Mouse (Mus musculus): Measurements from ENCODE around the gene Oprm1. TPM values are rescaled to one million over a fixed set of nuclear protein-coding genes. Genes with fewer than 3 reads are reported as not detected.
A peak's percentile ranks its signal among the peaks of the same experiment; 100 is the strongest.

Oprm1 gene
- polyA plus RNA-seq, 1 experiment from 2014 or later: 1.00 TPM

DNA sequence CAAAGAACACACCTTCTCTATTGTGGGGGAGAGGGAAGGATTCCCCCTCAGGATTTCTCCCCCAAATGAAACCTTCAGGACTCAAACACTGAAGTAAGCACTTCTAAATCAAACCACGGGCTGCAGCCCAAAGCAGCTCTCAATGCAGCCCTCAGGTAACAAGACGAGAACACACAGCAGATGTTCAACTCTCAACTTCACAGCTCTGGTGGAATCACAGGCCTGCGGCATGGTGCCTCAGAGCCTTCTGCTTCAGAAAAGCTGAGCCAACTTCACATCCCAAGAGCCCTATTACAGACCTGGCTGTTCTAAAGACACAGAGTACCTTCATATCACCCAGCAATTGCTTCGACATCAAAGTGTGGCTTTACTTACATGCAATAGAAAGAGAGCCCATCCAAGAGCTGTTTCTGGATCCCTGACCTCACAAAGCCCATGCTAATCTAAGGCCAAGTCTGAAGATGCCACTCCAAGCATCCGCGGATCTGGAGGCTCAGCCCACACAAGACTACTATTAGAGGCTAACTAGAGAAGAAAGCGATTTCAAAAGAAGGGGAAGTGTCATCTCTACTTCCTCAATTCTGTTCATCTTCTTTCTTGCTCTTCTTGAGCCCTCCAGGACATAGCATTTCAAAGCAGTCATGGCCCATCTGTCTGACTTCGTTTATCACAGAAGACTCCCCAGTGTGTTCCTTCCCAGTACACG, 305.6 kb downstream of the Oprm1 start:
- WGBS: 85% methylated on average over 9 of the region's 9 CpGs
- Histone ChIP-seq H3K4me1 (ENCODE audit: control insufficient read depth, insufficient read depth, low read length) (no peaks in the 10 kb centered on the region), H3K27me3 (ENCODE audit: control insufficient read depth, insufficient read depth, low read length) (no peaks in the 10 kb centered on the region), H3K4me3 (ENCODE audit: low read depth, low read length) (no peak overlapping the region), H3K4me2 (replicated peaks; ENCODE audit: low read depth, low read length) (no peak overlapping the region), H3K36me3 (ENCODE audit: control insufficient read depth, insufficient read depth, low read length) (no peaks in the 10 kb centered on the region), H3K27ac (ENCODE audit: low read length) (no peak overlapping the region), H3K9me3 (ENCODE audit: control insufficient read depth, low read depth, low read length) (no peaks in the 10 kb centered on the region), H3K9ac (replicated peaks; ENCODE audit: low read depth, low read length) (no peak overlapping the region)
- no peak for ATAC-seq (ENCODE audit: insufficient number of reproducible peaks, insufficient read depth, low FRiP score, low read depth)

DNA sequence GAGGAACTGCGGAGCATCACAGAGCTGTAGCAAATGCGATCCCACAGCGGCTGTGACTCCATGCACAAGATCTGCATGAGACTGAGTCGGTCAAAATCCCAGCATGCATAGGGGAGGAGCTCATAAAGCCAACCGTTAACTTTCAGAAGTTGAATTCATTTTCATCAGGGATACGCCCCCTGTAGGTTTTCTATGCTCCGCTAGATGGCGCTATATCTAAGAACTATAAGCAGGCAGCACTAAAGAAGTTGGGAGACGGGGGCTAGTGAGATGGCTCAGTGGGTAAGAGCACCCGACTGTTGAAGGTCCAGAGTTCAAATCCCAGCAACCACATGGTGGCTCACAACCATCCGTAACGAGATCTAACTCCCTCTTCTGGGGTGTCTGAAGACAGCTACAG, 310.3 kb downstream of the Oprm1 start:
- H3K36me3 ChIP-seq (ENCODE audit: control insufficient read depth, insufficient read depth, low read length): no peaks in the 10 kb centered on the region
- no peak overlapping the region for H3K4me2 ChIP-seq (replicated peaks; ENCODE audit: low read depth, low read length)
- no peak for ATAC-seq (ENCODE audit: insufficient number of reproducible peaks, insufficient read depth, low FRiP score, low read depth)
- WGBS: 72% methylated on average over 12 of the region's 12 CpGs
- no peaks in the 10 kb centered on the region for H3K9me3 ChIP-seq (ENCODE audit: control insufficient read depth, low read depth, low read length)
- H3K9ac ChIP-seq (replicated peaks; ENCODE audit: low read depth, low read length): no peak overlapping the region
- H3K4me3 ChIP-seq (ENCODE audit: low read depth, low read length): no peak overlapping the region
- no peaks in the 10 kb centered on the region for H3K27me3 ChIP-seq (ENCODE audit: control insufficient read depth, insufficient read depth, low read length)
- H3K4me1 ChIP-seq (ENCODE audit: control insufficient read depth, insufficient read depth, low read length): no peaks in the 10 kb centered on the region
- no peak overlapping the region for H3K27ac ChIP-seq (ENCODE audit: low read length)

DNA sequence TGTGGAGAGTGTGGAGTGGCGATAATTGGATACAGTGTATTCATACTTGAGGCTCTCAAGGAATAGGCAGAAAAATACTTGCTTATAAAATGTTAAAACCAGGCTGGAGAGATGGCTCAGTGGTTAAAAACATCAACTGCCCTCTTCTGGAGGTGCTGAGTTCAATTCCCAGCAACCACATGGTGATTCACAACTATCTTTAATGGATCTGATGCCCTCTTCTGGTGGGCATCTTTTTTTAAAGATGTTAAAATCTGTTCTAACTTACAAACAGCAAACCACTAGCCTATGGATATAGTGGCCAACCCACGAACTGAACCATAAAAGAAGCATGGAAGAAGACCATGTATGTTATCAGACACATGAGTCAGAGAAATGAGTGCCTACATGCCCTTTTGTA, 310.8 kb downstream of the Oprm1 start:
- H3K27ac ChIP-seq (ENCODE audit: low read length): no peak overlapping the region
- H3K9me3 ChIP-seq (ENCODE audit: control insufficient read depth, low read depth, low read length): no peaks in the 10 kb centered on the region
- no peak overlapping the region for H3K4me2 ChIP-seq (replicated peaks; ENCODE audit: low read depth, low read length)
- no peaks in the 10 kb centered on the region for H3K4me1 ChIP-seq (ENCODE audit: control insufficient read depth, insufficient read depth, low read length)
- ATAC-seq (ENCODE audit: insufficient number of reproducible peaks, insufficient read depth, low FRiP score, low read depth): no peak
- H3K9ac ChIP-seq (replicated peaks; ENCODE audit: low read depth, low read length): no peak overlapping the region
- no peaks in the 10 kb centered on the region for H3K36me3 ChIP-seq (ENCODE audit: control insufficient read depth, insufficient read depth, low read length)
- no peak overlapping the region for H3K4me3 ChIP-seq (ENCODE audit: low read depth, low read length)
- 90% methylated on average over 2 of the region's 2 CpGs for WGBS
- H3K27me3 ChIP-seq (ENCODE audit: control insufficient read depth, insufficient read depth, low read length): no peaks in the 10 kb centered on the region

DNA sequence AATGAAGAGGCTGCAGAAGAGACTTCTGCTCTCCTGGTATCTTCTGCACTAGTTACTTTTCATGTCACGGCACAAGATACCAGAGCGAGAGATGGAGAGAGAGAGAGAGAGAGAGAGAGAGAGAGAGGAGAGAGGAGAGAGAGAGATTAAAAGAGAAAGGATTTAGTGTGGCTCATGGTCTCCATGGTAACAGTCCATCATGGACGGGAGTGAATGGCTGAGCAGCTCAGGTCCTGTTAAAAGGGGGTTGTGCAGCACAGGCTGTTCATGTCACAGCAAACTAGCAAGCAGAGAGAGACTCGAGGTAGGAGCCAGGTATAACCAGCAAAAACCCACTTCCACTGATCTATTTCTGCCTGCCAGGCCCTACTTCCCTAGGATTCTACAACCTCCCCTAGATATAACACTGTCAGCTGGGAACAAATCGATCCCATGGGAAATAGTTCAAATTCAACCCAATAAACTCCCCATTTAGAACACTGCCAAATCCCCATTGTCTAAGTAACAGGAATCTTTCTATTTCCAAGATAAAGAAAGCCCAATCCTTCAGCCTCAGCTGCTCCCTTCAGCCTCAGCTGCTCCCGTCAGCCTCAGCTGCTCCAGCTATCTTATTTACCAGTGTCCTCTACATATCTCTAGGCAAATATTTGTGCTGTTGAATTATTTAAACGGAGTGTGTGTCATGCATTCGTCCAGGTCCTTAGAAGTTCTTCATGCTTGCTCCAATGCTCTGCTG, 312.0 kb downstream of the Oprm1 start:
- no peaks in the 10 kb centered on the region for H3K36me3 ChIP-seq (ENCODE audit: control insufficient read depth, insufficient read depth, low read length)
- no peak overlapping the region; the same call in 1 of the 2 replicates for H3K27ac ChIP-seq (ENCODE audit: low read length)
- no peak overlapping the region for H3K4me3 ChIP-seq (ENCODE audit: low read depth, low read length)
- no peak for ATAC-seq (ENCODE audit: insufficient number of reproducible peaks, insufficient read depth, low FRiP score, low read depth)
- WGBS: 56% methylated on average over 8 of the region's 8 CpGs
- H3K4me1 ChIP-seq (ENCODE audit: control insufficient read depth, insufficient read depth, low read length): no peaks in the 10 kb centered on the region
- no peak overlapping the region for H3K4me2 ChIP-seq (replicated peaks; ENCODE audit: low read depth, low read length)
- H3K9me3 ChIP-seq (ENCODE audit: control insufficient read depth, low read depth, low read length): no peaks in the 10 kb centered on the region
- no peak overlapping the region for H3K9ac ChIP-seq (replicated peaks; ENCODE audit: low read depth, low read length)
- H3K27me3 ChIP-seq (ENCODE audit: control insufficient read depth, insufficient read depth, low read length): no peaks in the 10 kb centered on the region

DNA sequence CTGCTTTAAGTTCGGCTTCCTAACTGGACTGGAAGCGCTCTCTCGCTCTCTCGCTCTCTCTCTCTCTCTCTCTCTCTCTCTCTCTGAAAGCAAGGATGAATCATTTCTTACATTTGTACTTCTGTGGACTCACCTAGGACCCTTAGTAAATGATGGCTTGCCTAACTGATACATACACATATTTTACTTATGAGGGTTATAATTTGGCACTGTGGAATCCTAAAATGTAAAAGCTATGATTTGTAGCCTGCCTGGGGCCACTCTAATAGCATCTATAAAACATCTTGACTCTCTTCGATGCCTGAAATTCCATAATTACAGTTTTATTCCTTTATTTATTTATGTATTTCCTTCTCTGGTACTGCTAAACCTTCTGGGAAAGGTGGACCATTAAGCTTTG, 312.6 kb downstream of the Oprm1 start:
- Histone ChIP-seq H3K27ac (ENCODE audit: low read length) (no peak overlapping the region; the same call in 1 of the 2 replicates), H3K36me3 (ENCODE audit: control insufficient read depth, insufficient read depth, low read length) (no peaks in the 10 kb centered on the region), H3K9me3 (ENCODE audit: control insufficient read depth, low read depth, low read length) (no peaks in the 10 kb centered on the region), H3K9ac (replicated peaks; ENCODE audit: low read depth, low read length) (no peak overlapping the region), H3K4me1 (ENCODE audit: control insufficient read depth, insufficient read depth, low read length) (no peaks in the 10 kb centered on the region), H3K27me3 (ENCODE audit: control insufficient read depth, insufficient read depth, low read length) (no peaks in the 10 kb centered on the region), H3K4me2 (replicated peaks; ENCODE audit: low read depth, low read length) (no peak overlapping the region), H3K4me3 (ENCODE audit: low read depth, low read length) (no peak overlapping the region)
- WGBS: 65% methylated on average over 5 of the region's 5 CpGs
- ATAC-seq (ENCODE audit: insufficient number of reproducible peaks, insufficient read depth, low FRiP score, low read depth): no peak

DNA sequence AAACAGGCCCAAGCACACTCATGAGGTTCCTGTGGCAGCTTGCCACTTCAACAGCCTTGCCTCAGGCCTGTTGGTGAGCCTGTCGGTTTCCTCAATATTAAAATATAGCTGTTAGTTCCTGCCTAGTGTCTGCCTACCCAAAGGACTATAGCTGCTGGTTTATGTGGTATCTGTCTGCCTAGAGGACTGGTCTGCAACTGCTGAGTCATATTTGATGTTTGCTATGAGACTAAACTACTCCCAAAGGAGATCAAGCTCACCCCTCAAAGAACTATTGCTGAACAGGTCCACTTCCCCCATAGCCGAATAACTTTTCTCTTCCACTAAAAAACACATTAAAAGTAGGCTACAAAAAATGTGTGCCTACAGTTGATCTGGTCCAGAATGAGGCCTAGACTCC, 315.9 kb downstream of the Oprm1 start:
- Histone ChIP-seq H3K27me3 (ENCODE audit: control insufficient read depth, insufficient read depth, low read length) (no peaks in the 10 kb centered on the region), H3K4me3 (ENCODE audit: low read depth, low read length) (no peak overlapping the region), H3K4me2 (replicated peaks; ENCODE audit: low read depth, low read length) (no peak overlapping the region), H3K9ac (replicated peaks; ENCODE audit: low read depth, low read length) (no peak overlapping the region), H3K4me1 (ENCODE audit: control insufficient read depth, insufficient read depth, low read length) (no peaks in the 10 kb centered on the region), H3K9me3 (ENCODE audit: control insufficient read depth, low read depth, low read length) (no peaks in the 10 kb centered on the region), H3K36me3 (ENCODE audit: control insufficient read depth, insufficient read depth, low read length) (no peaks in the 10 kb centered on the region), H3K27ac (ENCODE audit: low read length) (no peak overlapping the region)
- 91% methylated on average over 2 of the region's 2 CpGs for WGBS
- ATAC-seq (ENCODE audit: insufficient number of reproducible peaks, insufficient read depth, low FRiP score, low read depth): no peak

DNA sequence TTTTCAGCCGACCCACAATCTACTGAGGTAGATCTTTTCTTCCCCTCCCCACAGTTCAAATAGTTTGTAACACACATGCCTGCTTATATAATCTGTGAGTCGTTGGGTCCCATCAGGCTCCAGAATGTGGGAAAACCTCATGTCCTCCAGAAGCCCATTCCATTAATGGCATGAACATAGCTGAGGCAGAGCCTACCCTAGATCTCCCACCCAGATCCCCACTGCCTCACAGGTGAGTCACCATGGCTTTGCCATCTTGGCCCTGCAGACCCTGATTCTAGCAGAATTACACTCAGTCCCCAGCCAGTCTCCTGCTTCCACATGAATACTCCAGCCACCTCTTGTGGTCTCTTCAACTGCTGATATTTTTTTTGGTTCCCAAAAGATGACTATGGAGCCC, 317.4 kb downstream of the Oprm1 start:
- peak overlapping the region; percentile 21; the same call in 1 of the 2 replicates for H3K27ac ChIP-seq (ENCODE audit: low read length)
- no peak; the same call in 1 of the 2 replicates for ATAC-seq (ENCODE audit: insufficient number of reproducible peaks, insufficient read depth, low FRiP score, low read depth)
- H3K4me1 ChIP-seq (ENCODE audit: control insufficient read depth, insufficient read depth, low read length): no peaks in the 10 kb centered on the region
- no peak overlapping the region for H3K9ac ChIP-seq (replicated peaks; ENCODE audit: low read depth, low read length)
- 87% methylated on average over 2 of the region's 2 CpGs for WGBS
- H3K9me3 ChIP-seq (ENCODE audit: control insufficient read depth, low read depth, low read length): no peaks in the 10 kb centered on the region
- no peaks in the 10 kb centered on the region for H3K27me3 ChIP-seq (ENCODE audit: control insufficient read depth, insufficient read depth, low read length)
- H3K4me3 ChIP-seq (ENCODE audit: low read depth, low read length): no peak overlapping the region
- H3K4me2 ChIP-seq (replicated peaks; ENCODE audit: low read depth, low read length): no peak overlapping the region
- H3K36me3 ChIP-seq (ENCODE audit: control insufficient read depth, insufficient read depth, low read length): no peaks in the 10 kb centered on the region

DNA sequence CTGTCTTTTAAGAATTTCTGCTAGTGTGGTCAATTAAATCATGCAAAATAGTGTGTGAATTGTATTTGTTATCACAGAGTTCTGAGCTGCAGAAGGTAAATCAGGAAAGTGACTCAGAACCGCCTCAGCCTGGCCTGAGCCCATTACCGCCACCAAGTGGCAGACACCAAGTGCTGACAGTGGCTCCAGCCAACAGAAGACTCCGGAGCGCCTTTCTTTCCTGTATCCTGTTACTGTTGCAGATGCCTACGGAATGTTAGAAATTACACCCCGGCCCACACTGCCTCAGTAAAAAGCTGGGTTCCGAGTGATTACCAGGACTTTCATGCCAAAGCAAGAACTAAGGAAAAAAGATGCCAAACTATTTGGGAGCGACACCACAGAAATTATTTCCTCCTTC, 317.9 kb downstream of the Oprm1 start:
- Histone ChIP-seq H3K4me1 (ENCODE audit: control insufficient read depth, insufficient read depth, low read length) (no peaks in the 10 kb centered on the region), H3K4me3 (ENCODE audit: low read depth, low read length) (no peak overlapping the region), H3K27ac (ENCODE audit: low read length) (peak overlapping the region; percentile 78), H3K36me3 (ENCODE audit: control insufficient read depth, insufficient read depth, low read length) (no peaks in the 10 kb centered on the region), H3K4me2 (replicated peaks; ENCODE audit: low read depth, low read length) (peak overlapping the region; percentile 33), H3K27me3 (ENCODE audit: control insufficient read depth, insufficient read depth, low read length) (no peaks in the 10 kb centered on the region), H3K9me3 (ENCODE audit: control insufficient read depth, low read depth, low read length) (no peaks in the 10 kb centered on the region), H3K9ac (replicated peaks; ENCODE audit: low read depth, low read length) (no peak overlapping the region)
- 8% methylated on average over 8 of the region's 8 CpGs for WGBS
- ATAC-seq (ENCODE audit: insufficient number of reproducible peaks, insufficient read depth, low FRiP score, low read depth): peak; percentile 82

Data from stomach, embryonic 14.5 days (tissue).